Mouse (Mus musculus) gastrocnemius, postnatal 4 days (tissue): Measurements from ENCODE around the gene Ppp6c. TPM values are rescaled to one million over a fixed set of nuclear protein-coding genes. Genes with fewer than 3 reads are reported as not detected.
"Not testable (repeated sequence)": the region's sequence is repeated elsewhere in the genome, so short reads cannot be mapped to it uniquely, and the experiment has no call there.

Experiments used
- DNase-seq, 2 experiments: peaks; one replicate each; pipeline ENCODE4 v3.0.0; 2021 to 2022; ENCODE audit warnings: low spot score in 2 of 2, mixed read lengths in 2 of 2
- long read RNA-seq, 2 experiments: library from polyadenylated mRNA; stranded (forward); transcript quantifications; one replicate each; pipeline ENCODE4 v2.0.0; 2021
- total RNA-seq, 2 experiments: library from RNA; stranded (reverse); gene quantifications; 2 replicates each; pipeline ENCODE4 v1.2.3; 2021

Gene Ppp6c
- total RNA-seq: 10 to 100 TPM; 72.4 to 75.8 TPM
- long read RNA-seq, experiment 1, full-length matches to known transcripts: 65 of 71 reads
- long read RNA-seq, experiment 1, partial matches to known transcripts: 1 of 71 reads
- long read RNA-seq, experiment 1, other reads (novel, unspliced or antisense): 5 of 71 reads
- long read RNA-seq, experiment 2, full-length matches to known transcripts: 52 of 54 reads
- long read RNA-seq, experiment 2, partial matches to known transcripts: 0 of 54 reads
- long read RNA-seq, experiment 2, other reads (novel, unspliced or antisense): 2 of 54 reads

- DNase-seq: peak; percentile 72 to 90
Measured at GRCm38 (mm10) chr2:39226019-39226640, at the start of gene Ppp6c. Gene Ppp6c (minus strand): TSS chr2:39226451.

- DNase-seq: no peak
Measured at GRCm38 (mm10) chr2:39268357-39268756, 42.1 kb upstream of the Ppp6c start.

GRCm38 (mm10) chr2:39252275-39252674, 26.0 kb upstream of the Ppp6c start:
- not testable (repeated sequence) for DNase-seq

GRCm38 (mm10) chr2:39246862-39247261, 20.6 kb upstream of the Ppp6c start:
- not testable (repeated sequence) for DNase-seq

- no peak for DNase-seq
Measured at GRCm38 (mm10) chr2:39226731-39227130, 480 bp upstream of the Ppp6c start.

- peak in 1 of 2 experiments; percentile 17 for DNase-seq
Measured at GRCm38 (mm10) chr2:39225331-39226018, 776 bp downstream of the Ppp6c start.

- no peak for DNase-seq
Measured at GRCm38 (mm10) chr2:39224621-39225020, 1.6 kb downstream of the Ppp6c start.

- no peak for DNase-seq
Measured at GRCm38 (mm10) chr2:39220010-39220409, 6.2 kb downstream of the Ppp6c start.

GRCm38 (mm10) chr2:39219034-39219433, 7.2 kb downstream of the Ppp6c start:
- no peak for DNase-seq

GRCm38 (mm10) chr2:39217150-39217549, 9.1 kb downstream of the Ppp6c start:
- no peak for DNase-seq

GRCm38 (mm10) chr2:39210738-39211137, 15.5 kb downstream of the Ppp6c start:
- no peak for DNase-seq

GRCm38 (mm10) chr2:39203359-39203758, 22.9 kb downstream of the Ppp6c start:
- no peak for DNase-seq

GRCm38 (mm10) chr2:39194809-39195208, 31.4 kb downstream of the Ppp6c start:
- DNase-seq: no peak

GRCm38 (mm10) chr2:39190561-39191056, 35.6 kb downstream of the Ppp6c start, which contains the start of gene Scai:
Gene Scai (minus strand): TSS chr2:39190734.
- peak; percentile 91 to 96 for DNase-seq

- no peak for DNase-seq
Measured at GRCm38 (mm10) chr2:39189961-39190560, 36.2 kb downstream of the Ppp6c start.

GRCm38 (mm10) chr2:39185942-39186341, 40.3 kb downstream of the Ppp6c start:
- DNase-seq: no peak

GRCm38 (mm10) chr2:39183587-39183986, 42.7 kb downstream of the Ppp6c start:
- DNase-seq: no peak

GRCm38 (mm10) chr2:39160996-39161395, 65.3 kb downstream of the Ppp6c start:
- no peak for DNase-seq

- no peak for DNase-seq
Measured at GRCm38 (mm10) chr2:39157916-39158315, 68.3 kb downstream of the Ppp6c start.

GRCm38 (mm10) chr2:39156821-39157220, 69.4 kb downstream of the Ppp6c start:
- DNase-seq: no peak

GRCm38 (mm10) chr2:39150943-39151342, 75.3 kb downstream of the Ppp6c start:
- no peak for DNase-seq
